Mouse (Mus musculus) mature B cell (primary cell): ENCODE measurements around the gene Selenov.

ENCODE experiments used
- in situ Hi-C: fragments of 300-500 bp; cut with MboI; formaldehyde crosslinking; loops from 2 replicates; pipeline ENCODE4 v1.14.3; 2019

Gene Selenov

GRCm38 (mm10) chr7:28290638-28291590 is at the start of gene Selenov:
Gene Selenov, minus strand, starts transcription at chr7:28291186.
- in situ Hi-C loops = no loop called here

GRCm38 (mm10) chr7:28339213-28339917 is 48.4 kb upstream of the Selenov start:
- in situ Hi-C loops = no loop called here

GRCm38 (mm10) chr7:28338108-28338998 is 47.4 kb upstream of the Selenov start, which contains the start of gene Supt5:
Gene Supt5, minus strand, starts transcription at chr7:28338746.
- in situ Hi-C loops = no loop called here

GRCm38 (mm10) chr7:28335471-28335870 is 44.5 kb upstream of the Selenov start:
- in situ Hi-C loops = no loop called here

GRCm38 (mm10) chr7:28334534-28334933 is 43.5 kb upstream of the Selenov start:
- in situ Hi-C loops = no loop called here

- in situ Hi-C loops = no loop called here
These were observed 37.3 kb upstream of the Selenov start for GRCm38 (mm10) chr7:28328260-28328659.

GRCm38 (mm10) chr7:28326457-28326856 is 35.5 kb upstream of the Selenov start:
- in situ Hi-C loops = no loop called here

- in situ Hi-C loops = no loop called here
These were observed 34.3 kb upstream of the Selenov start for GRCm38 (mm10) chr7:28325293-28325692.

- in situ Hi-C loops = no loop called here
These were observed 31.2 kb upstream of the Selenov start for GRCm38 (mm10) chr7:28321974-28322720.

GRCm38 (mm10) chr7:28318714-28319113 is 27.7 kb upstream of the Selenov start:
- in situ Hi-C loops = no loop called here

- in situ Hi-C loops = no loop called here
These were observed 27.1 kb upstream of the Selenov start for GRCm38 (mm10) chr7:28318036-28318435.

GRCm38 (mm10) chr7:28311926-28312543 is 21.0 kb upstream of the Selenov start, which contains the start of gene Timm50:
Gene Timm50, minus strand, starts transcription at chr7:28312072.
- in situ Hi-C loops = no loop called here

- in situ Hi-C loops = no loop called here
These were observed 20.4 kb upstream of the Selenov start for GRCm38 (mm10) chr7:28311151-28311925.

- in situ Hi-C loops = no loop called here
These were observed 18.8 kb upstream of the Selenov start for GRCm38 (mm10) chr7:28309737-28310136.

GRCm38 (mm10) chr7:28306216-28306615 is 15.2 kb upstream of the Selenov start:
- in situ Hi-C loops = no loop called here

GRCm38 (mm10) chr7:28305641-28306040 is 14.7 kb upstream of the Selenov start:
- in situ Hi-C loops = no loop called here

GRCm38 (mm10) chr7:28301616-28302433 is 10.8 kb upstream of the Selenov start, which contains the start of gene Dll3:
Gene Dll3, minus strand, starts transcription at chr7:28302238.
- in situ Hi-C loops = no loop called here

GRCm38 (mm10) chr7:28298837-28299625 is 8.0 kb upstream of the Selenov start:
- in situ Hi-C loops = no loop called here
